Mouse (Mus musculus) stomach, embryonic 15.5 days (tissue): ENCODE measurements around the gene Dcun1d4. TPM values are rescaled to one million over a fixed set of nuclear protein-coding genes. Genes with fewer than 3 reads are reported as not detected.

Source experiments
- ATAC-seq: fragments of 200-750 bp; cut with Nextera tagmentation; 2 replicates; pipeline ENCODE4 v1.8.0; 2017; ENCODE audit warnings: low read depth, moderate number of reproducible peaks, moderate TSS enrichment; ENCODE audit not compliant: insufficient read depth, low FRiP score
- H3K27ac ChIP-seq: fragments of 300-500 bp; sonication (generic); 2 replicates; pipeline ENCODE4 v1.5.1; 2015; ENCODE audit warnings: mild to moderate bottlenecking, inconsistent platforms
- H3K27me3 ChIP-seq: fragments of 300-500 bp; sonication (generic); replicated peaks from 2 replicates; pipeline ENCODE4 v1.6.1; 2015; ENCODE audit warnings: inconsistent platforms
- H3K36me3 ChIP-seq: fragments of 300-500 bp; sonication (generic); 2 replicates; pipeline ENCODE4 v1.6.1; 2015; ENCODE audit warnings: inconsistent platforms
- H3K4me1 ChIP-seq: fragments of 300-500 bp; sonication (generic); 2 replicates; pipeline ENCODE4 v1.6.1; 2015; ENCODE audit warnings: inconsistent platforms
- H3K4me2 ChIP-seq: fragments of 300-500 bp; sonication (generic); 2 replicates; pipeline ENCODE4 v1.6.1; 2015; ENCODE audit warnings: mild to moderate bottlenecking, inconsistent platforms
- H3K4me3 ChIP-seq: fragments of 300-500 bp; sonication (generic); replicated peaks from 2 replicates; pipeline ENCODE4 v1.5.1; 2015; ENCODE audit warnings: inconsistent platforms
- H3K9ac ChIP-seq: fragments of 300-500 bp; sonication (generic); 2 replicates; pipeline ENCODE4 v1.6.1; 2015; ENCODE audit warnings: inconsistent platforms
- H3K9me3 ChIP-seq: fragments of 300-500 bp; sonication (generic); 2 replicates; pipeline ENCODE4 v1.6.1; 2016; ENCODE audit warnings: inconsistent platforms
- WGBS: fragments of 180-500 bp; shearing (Covaris S2); methylation state at CpG from one replicate; pipeline ENCODE4 v1.1.7; 2015; 5-methylcytosine and 5-hydroxymethylcytosine counted together
- polyA plus RNA-seq: library from polyadenylated mRNA; unstranded; fragments of >200 nt; fragmentation: Nextera tagmentation; extraction: Ambion mirVana; gene quantifications from 2 replicates; pipeline ENCODE4 v1.2.1, GENCODE M21; 2015

Dcun1d4 gene
- polyA plus RNA-seq, 1 experiment from 2014 or later: 19.1 TPM

DNA sequence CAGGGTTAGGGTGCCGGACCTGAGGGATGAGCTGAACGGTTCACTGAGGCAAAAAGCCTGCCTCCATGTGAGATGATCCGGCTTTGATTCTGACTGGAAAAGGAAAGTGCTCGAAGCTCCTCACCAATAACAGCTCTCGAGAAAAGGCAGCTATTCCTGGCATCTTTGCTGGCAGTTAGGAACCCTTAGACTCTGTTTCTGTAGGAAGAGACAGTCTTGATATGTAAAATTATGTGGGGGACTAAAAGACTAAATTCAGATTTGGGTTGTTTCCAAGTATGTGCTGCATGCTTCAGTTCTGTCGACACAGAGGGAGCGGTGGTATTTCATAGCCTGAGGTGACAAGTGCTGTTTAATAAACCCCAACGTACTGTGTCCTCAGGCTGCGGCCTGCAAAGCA lies 52.1 kb downstream of the Dcun1d4 start:
- Histone ChIP-seq H3K36me3 (peaks cover 24% of the 10 kb centered on the region; the same call in 1 of the 2 replicates), H3K4me3 (no peak overlapping the region), H3K27me3 (no peaks in the 10 kb centered on the region), H3K27ac (no peak overlapping the region), H3K4me2 (no peak overlapping the region), H3K4me1 (no peaks in the 10 kb centered on the region), H3K9ac (no peak overlapping the region), H3K9me3 (no peaks in the 10 kb centered on the region)
- no peak for ATAC-seq
- 88% methylated on average over 9 of the region's 9 CpGs for WGBS

DNA sequence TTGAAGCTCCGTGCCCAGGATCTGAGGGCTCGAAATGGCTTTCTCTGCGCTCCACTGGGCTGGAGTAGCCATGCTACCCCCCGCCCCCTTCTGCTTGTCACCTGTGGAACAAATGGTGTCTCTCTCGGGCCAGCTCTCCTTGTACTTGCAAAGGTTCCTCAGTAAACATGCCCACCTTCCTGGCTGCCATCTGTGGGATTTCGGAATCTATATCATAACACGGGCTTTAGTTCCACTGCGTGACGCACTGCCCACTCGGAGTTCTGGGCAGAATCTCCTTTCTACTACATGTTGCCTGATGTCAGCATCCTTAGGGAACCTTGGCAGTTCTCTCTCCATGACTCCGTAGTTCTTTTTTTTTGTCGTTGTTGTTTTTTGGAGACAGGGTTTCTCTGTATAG lies 56.9 kb downstream of the Dcun1d4 start:
- Histone ChIP-seq H3K4me2 (no peak overlapping the region), H3K4me3 (no peak overlapping the region), H3K9me3 (no peaks in the 10 kb centered on the region), H3K27ac (no peak overlapping the region), H3K36me3 (peaks cover 24% of the 10 kb centered on the region; the same call in 1 of the 2 replicates), H3K27me3 (no peaks in the 10 kb centered on the region), H3K4me1 (peaks cover 3% of the 10 kb centered on the region; the same call in 1 of the 2 replicates), H3K9ac (no peak overlapping the region)
- no peak for ATAC-seq
- WGBS: 86% methylated on average over 12 of the region's 12 CpGs

DNA sequence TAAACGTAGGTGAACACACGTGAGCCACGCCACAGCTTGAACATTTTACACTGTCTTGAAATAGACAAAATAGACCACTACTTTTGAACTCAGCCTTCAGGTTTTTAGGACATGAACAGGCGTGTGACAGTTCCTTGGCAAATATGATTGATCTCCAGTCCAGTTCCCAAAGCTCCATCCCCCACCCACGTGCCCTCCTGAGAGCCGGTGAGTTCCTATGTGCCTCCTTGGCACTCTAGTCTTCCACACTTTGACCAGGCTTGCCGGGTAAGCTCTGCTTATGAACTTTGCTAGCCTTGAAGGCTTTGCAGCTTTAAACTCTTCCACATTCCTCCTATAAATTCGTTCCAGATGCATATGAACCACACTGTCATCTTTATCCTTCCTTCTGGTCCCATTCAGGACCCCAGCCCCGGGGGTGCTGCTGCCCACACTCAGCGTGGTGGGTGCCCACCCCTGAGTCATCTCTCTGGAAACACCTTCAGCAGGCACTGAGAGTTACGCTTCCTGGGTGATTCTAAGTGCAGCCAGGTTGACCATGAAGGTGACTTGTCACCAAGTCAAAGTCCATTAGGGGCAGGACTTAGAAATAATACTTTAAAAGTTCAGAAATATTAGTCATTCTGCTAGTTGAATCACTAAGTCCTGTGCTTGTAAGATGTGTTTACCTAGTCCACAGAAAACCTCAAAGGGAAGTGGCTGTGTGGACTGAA lies 57.9 kb downstream of the Dcun1d4 start:
- Histone ChIP-seq H3K4me3 (no peak overlapping the region), H3K4me2 (no peak overlapping the region), H3K4me1 (peaks cover 3% of the 10 kb centered on the region; the same call in 1 of the 2 replicates), H3K27me3 (no peaks in the 10 kb centered on the region), H3K27ac (no peak overlapping the region; the same call in 1 of the 2 replicates), H3K9me3 (no peaks in the 10 kb centered on the region), H3K9ac (no peak overlapping the region), H3K36me3 (peaks cover 16% of the 10 kb centered on the region; the same call in 1 of the 2 replicates)
- no peak for ATAC-seq
- 74% methylated on average over 11 of the region's 11 CpGs for WGBS

DNA sequence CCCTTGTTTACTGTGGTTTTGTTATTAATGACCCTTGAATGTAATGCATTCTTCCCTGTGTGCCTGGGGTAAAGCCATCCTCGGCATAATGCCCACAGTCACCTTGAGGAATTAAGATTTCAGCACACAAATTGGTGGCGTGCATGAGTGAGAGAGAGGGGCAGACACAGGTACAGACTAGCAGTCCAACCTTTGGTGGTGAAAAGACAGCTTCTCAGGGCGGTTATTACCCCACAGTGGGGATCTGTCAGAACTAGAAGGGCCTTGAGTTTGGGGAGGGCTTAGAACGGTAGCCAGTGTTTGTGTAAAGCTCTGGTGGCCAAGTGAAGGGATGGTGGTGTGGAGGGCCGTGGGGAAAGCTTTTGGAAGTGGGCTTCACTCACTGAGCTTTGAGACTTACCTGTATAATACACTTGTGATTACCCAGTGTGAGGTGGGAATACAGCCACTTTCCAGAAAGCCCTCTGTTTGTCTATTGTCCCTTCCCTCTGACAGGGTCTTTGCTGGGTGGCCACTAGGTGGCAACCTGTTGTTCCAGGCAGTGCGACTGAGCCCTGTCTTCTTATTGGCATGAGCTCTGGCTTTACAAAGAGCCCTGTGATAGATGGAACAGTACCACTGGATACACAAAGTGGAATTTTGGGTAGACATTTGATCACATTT lies 59.2 kb downstream of the Dcun1d4 start:
- Histone ChIP-seq H3K9ac (no peak overlapping the region), H3K36me3 (0 out of 2 replicates have a peak, but pooled peaks cover 12% of the 10 kb centered on the region), H3K4me3 (no peak overlapping the region), H3K27me3 (no peaks in the 10 kb centered on the region), H3K27ac (no peak overlapping the region), H3K4me2 (no peak overlapping the region), H3K9me3 (no peaks in the 10 kb centered on the region), H3K4me1 (peaks cover 3% of the 10 kb centered on the region; the same call in 1 of the 2 replicates)
- 0 out of 2 replicates have a peak, but pooled peaks have one; percentile 15 for ATAC-seq
- 66% methylated on average over 6 of the region's 6 CpGs for WGBS

DNA sequence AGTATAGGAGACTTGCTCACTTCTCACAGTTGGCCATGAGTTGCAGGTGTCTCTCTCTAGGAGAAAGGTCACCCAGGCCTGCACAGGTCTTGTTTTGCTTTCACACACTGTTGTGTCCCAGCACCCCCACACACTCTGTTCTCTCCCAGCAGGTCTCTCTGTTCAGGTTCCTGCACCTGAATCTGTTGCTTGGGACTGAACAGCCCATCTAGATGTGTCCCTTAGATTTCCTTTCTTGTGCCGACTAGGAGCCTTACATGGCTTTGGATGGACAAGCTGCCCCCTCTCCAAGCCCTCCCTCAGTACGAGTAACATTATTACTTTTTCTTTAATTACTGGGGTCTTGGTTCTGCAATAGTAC lies 59.7 kb downstream of the Dcun1d4 start:
- no peak for ATAC-seq
- H3K27ac ChIP-seq: no peak overlapping the region
- H3K9me3 ChIP-seq: no peaks in the 10 kb centered on the region
- 89% methylated on average over 2 of the region's 2 CpGs for WGBS
- H3K27me3 ChIP-seq: no peaks in the 10 kb centered on the region
- H3K4me2 ChIP-seq: no peak overlapping the region
- 0 out of 2 replicates have a peak, but pooled peaks cover 11% of the 10 kb centered on the region for H3K36me3 ChIP-seq
- peaks cover 3% of the 10 kb centered on the region; the same call in 1 of the 2 replicates for H3K4me1 ChIP-seq
- no peak overlapping the region for H3K9ac ChIP-seq
- no peak overlapping the region for H3K4me3 ChIP-seq

DNA sequence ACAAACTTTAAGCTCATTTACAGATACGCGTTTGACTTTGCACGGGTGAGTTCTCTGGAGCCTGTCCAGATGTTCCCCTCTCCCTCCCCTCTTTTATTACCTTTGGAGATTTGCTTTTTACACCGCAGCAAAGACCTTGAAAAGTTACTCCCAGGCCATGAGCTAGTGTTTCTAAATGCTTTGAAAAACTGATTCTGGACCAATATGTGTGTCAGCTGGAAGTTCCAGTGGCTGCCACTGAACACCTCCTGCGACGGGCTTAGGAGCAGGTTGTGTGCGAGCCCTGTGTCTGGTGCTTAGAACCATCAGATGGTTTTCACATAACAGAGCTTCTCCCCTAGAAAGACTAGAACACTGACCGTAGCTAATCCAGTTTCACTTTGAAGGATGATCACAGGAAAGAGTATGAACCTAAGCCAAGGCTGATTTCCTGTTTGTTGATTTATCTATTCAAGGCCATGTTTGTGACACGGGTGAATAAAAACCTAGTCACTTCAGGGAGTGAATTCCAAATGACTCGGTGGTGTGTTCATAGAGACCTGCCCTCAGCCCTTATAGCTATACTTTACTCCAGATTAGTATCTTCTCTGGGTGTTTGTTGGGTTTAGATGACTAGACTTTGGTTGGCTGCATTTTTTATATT lies 63.4 kb downstream of the Dcun1d4 start:
- ATAC-seq: no peak
- Histone ChIP-seq H3K4me1 (no peaks in the 10 kb centered on the region; the same call in 1 of the 2 replicates), H3K4me2 (no peak overlapping the region), H3K27me3 (no peaks in the 10 kb centered on the region), H3K36me3 (no peaks in the 10 kb centered on the region), H3K9ac (no peak overlapping the region), H3K9me3 (no peaks in the 10 kb centered on the region), H3K4me3 (no peak overlapping the region), H3K27ac (no peak overlapping the region)
- 64% methylated on average over 10 of the region's 10 CpGs for WGBS

DNA sequence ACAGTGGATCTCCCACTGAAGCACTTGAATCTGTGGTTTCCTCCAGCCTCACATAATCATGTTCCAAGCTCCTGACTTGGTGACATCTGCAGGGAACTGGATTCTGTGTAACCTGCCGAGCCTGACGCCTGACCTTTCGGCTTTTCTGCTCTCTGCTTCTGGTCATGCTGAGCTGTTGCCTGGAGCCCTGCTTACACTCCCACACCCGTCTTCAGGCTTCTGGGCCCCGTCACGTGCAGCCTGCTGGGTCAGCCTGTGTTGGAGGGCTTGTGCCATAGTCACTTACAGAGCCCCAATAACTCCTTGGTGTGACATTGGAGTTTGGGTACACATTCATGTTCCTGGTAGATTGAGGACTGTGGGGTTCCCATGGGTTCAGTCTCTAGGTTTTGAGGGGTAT lies 64.8 kb downstream of the Dcun1d4 start:
- no peak for ATAC-seq
- Histone ChIP-seq H3K27ac (no peak overlapping the region), H3K4me1 (no peaks in the 10 kb centered on the region), H3K27me3 (no peaks in the 10 kb centered on the region), H3K9me3 (no peaks in the 10 kb centered on the region), H3K4me3 (no peak overlapping the region), H3K36me3 (peaks cover 2% of the 10 kb centered on the region; the same call in 1 of the 2 replicates), H3K9ac (no peak overlapping the region), H3K4me2 (no peak overlapping the region)
- WGBS: 78% methylated on average over 6 of the region's 6 CpGs

DNA sequence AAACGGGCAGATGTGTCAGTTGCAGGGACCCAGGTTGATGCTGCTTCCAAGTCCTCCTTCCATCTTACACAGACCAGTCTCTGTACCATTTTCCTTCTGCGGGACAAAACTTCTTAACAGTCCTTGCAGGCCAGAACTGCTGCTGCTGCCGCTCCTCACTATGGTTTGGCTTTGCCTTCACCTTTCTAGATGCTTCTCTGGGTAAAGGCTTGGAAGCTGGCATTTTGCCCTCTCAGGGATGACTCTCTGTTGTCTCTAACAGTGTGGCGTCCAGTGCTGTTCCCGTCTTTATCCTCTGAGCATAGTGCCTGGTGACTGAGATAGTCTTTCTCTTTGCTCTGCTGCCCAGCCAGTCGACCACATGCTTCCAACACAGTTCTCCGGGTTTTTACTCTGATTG lies 66.5 kb downstream of the Dcun1d4 start:
- Histone ChIP-seq H3K4me2 (no peak overlapping the region), H3K27ac (no peak overlapping the region), H3K4me3 (no peak overlapping the region), H3K9ac (no peak overlapping the region), H3K9me3 (no peaks in the 10 kb centered on the region), H3K36me3 (peaks cover 3% of the 10 kb centered on the region; the same call in 1 of the 2 replicates), H3K4me1 (no peaks in the 10 kb centered on the region), H3K27me3 (no peaks in the 10 kb centered on the region)
- ATAC-seq: no peak
- WGBS: 91% methylated on average over 7 of the region's 7 CpGs

DNA sequence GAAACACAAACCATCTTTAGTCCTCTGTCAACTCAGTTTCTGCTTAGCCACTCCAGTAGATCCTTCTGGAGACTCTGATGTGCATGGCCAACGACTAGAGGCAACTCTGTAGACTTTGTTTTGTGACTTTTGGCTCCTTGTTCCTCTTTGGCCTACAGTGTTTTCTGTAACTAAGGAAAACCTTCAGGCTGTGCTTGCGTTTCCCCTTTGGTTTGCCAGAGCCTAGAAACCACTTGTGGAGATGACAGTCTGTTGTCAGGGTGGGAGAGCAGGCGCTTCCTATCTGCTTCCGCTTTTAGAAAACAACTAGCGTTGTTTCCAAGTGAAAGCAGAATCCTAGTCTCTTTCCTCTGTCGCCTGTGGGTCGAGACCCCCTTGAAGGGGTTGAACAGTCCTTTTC lies 67.4 kb downstream of the Dcun1d4 start:
- Histone ChIP-seq H3K9ac (no peak overlapping the region), H3K9me3 (no peaks in the 10 kb centered on the region), H3K4me1 (no peaks in the 10 kb centered on the region), H3K4me2 (no peak overlapping the region), H3K4me3 (no peak overlapping the region), H3K27ac (no peak overlapping the region), H3K27me3 (no peaks in the 10 kb centered on the region), H3K36me3 (peaks cover 3% of the 10 kb centered on the region; the same call in 1 of the 2 replicates)
- WGBS: 83% methylated on average over 7 of the region's 7 CpGs
- no peak for ATAC-seq

DNA sequence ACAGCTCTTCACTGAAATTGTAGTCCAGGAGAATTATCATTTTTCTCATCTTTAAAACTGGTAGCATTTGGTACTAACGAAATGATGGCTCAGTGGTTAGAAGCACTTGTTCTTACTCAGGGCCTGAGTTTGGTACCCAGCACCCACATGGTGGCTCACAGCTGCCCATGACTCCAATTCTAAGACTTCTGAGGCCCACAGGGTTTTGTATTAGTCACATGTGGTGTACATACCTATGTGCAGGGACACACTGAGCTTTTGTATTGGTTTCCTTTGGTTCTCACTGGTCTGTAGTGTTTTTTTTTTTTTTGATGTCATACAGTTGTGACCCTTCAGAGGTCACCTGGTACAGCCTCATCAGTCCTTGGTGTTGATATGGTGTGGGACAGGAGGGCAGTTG lies 68.0 kb downstream of the Dcun1d4 start:
- H3K4me2 ChIP-seq: no peak overlapping the region
- no peak overlapping the region for H3K27ac ChIP-seq
- WGBS: 91% methylated on average over 1 of the region's 1 CpGs
- peaks cover 6% of the 10 kb centered on the region; the same call in 1 of the 2 replicates for H3K36me3 ChIP-seq
- no peaks in the 10 kb centered on the region for H3K4me1 ChIP-seq
- no peak overlapping the region for H3K4me3 ChIP-seq
- H3K9ac ChIP-seq: no peak overlapping the region
- H3K27me3 ChIP-seq: no peaks in the 10 kb centered on the region
- no peaks in the 10 kb centered on the region for H3K9me3 ChIP-seq
- ATAC-seq: no peak

DNA sequence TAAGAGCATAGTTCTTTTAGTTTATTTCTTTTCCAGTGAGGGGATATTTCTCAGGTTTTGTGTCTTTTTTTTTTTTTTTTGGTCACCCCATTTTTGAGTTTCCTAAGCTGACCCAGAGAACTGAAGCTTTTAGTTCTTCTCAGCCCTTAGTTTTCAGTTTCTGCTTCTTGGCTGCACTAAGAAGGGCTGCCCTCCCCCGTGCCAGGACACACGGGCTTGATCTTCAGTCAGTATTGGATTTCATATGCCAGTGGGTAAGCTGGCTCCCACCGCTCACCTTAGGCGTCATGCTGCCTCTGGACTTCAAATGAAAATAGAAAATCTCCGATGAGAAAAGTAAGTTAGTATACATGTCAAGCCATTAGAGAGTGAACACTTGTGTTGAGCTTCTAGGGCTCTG lies 71.0 kb downstream of the Dcun1d4 start:
- Histone ChIP-seq H3K27me3 (no peaks in the 10 kb centered on the region), H3K36me3 (peaks cover 6% of the 10 kb centered on the region; the same call in 1 of the 2 replicates), H3K4me2 (no peak overlapping the region), H3K9me3 (no peaks in the 10 kb centered on the region), H3K9ac (no peak overlapping the region), H3K4me3 (no peak overlapping the region), H3K4me1 (no peaks in the 10 kb centered on the region), H3K27ac (no peak overlapping the region)
- no peak for ATAC-seq
- WGBS: 81% methylated on average over 5 of the region's 5 CpGs

DNA sequence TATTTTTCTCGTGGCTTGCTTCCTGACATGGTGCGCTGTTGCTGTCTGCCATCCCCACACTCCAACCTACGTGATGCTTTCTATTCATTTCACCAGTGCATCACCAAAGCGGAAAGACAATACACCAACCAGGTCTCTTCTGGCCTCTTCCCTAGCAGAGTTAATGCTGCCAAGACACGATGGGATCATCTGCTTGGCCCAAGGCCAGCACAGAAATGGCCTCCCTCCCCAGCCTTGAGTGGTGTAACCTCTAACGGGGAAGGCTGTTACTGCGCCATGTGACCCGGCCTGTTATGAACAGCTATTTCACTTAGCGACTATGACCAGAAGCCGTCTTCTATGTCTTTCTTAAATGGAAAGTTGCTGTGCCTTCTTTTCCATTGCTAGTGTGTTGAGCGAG lies 73.1 kb downstream of the Dcun1d4 start:
- ATAC-seq: no peak
- H3K4me2 ChIP-seq: no peak overlapping the region
- H3K27me3 ChIP-seq: no peaks in the 10 kb centered on the region
- H3K36me3 ChIP-seq: peaks cover 6% of the 10 kb centered on the region; the same call in 1 of the 2 replicates
- H3K9ac ChIP-seq: no peak overlapping the region
- 90% methylated on average over 11 of the region's 11 CpGs for WGBS
- H3K4me3 ChIP-seq: no peak overlapping the region
- no peak overlapping the region for H3K27ac ChIP-seq
- H3K4me1 ChIP-seq: no peaks in the 10 kb centered on the region
- H3K9me3 ChIP-seq: no peaks in the 10 kb centered on the region
